Mouse (Mus musculus) heart, embryonic 10.5 days (tissue): ENCODE measurements around the gene Igtp. TPM values are rescaled to one million over a fixed set of nuclear protein-coding genes. Genes with fewer than 3 reads are reported as not detected.

Experiments
- DNase-seq: peaks from one replicate; pipeline ENCODE4 v3.0.0-alpha.2; 2017; ENCODE audit warnings: low spot score
- H3K27ac ChIP-seq: fragments of 300-500 bp; sonication (generic); 2 replicates; pipeline ENCODE4 v1.5.1; 2016; ENCODE audit warnings: mild to moderate bottlenecking
- H3K27me3 ChIP-seq: fragments of 300-500 bp; sonication (generic); 2 replicates; pipeline ENCODE4 v1.6.1; 2016; ENCODE audit warnings: mild to moderate bottlenecking; ENCODE audit not compliant: poor library complexity, insufficient read depth, severe bottlenecking
- H3K36me3 ChIP-seq: fragments of 300-500 bp; sonication (generic); 2 replicates; pipeline ENCODE4 v1.6.1; 2016; ENCODE audit warnings: mild to moderate bottlenecking, moderate library complexity
- H3K4me1 ChIP-seq: fragments of 300-500 bp; sonication (generic); 2 replicates; pipeline ENCODE4 v1.6.1; 2016; ENCODE audit warnings: mild to moderate bottlenecking
- H3K4me3 ChIP-seq: fragments of 300-500 bp; sonication (generic); 2 replicates; pipeline ENCODE4 v1.5.1; 2016; ENCODE audit warnings: mild to moderate bottlenecking, moderate library complexity
- H3K9me3 ChIP-seq: fragments of 300-500 bp; sonication (generic); 2 replicates; pipeline ENCODE4 v1.6.1; 2016; ENCODE audit warnings: mild to moderate bottlenecking, moderate library complexity
- WGBS: fragments of 180-500 bp; shearing (Covaris S2); methylation state at CpG from one replicate; pipeline ENCODE4 v1.1.7; 2016; 5-methylcytosine and 5-hydroxymethylcytosine counted together
- polyA plus RNA-seq: library from polyadenylated mRNA; unstranded; fragments of >200 nt; fragmentation: Nextera tagmentation; extraction: Ambion mirVana; gene quantifications from 2 replicates; pipeline ENCODE4 v1.2.1, GENCODE M21; 2016

The Igtp gene
- polyA plus RNA-seq, 1 experiment from 2014 or later = 3.1 TPM

- Histone ChIP-seq H3K27me3 (no peaks in the 10 kb centered on the region), H3K4me3 (no peak overlapping the region), H3K9me3 (no peaks in the 10 kb centered on the region), H3K4me1 (no peaks in the 10 kb centered on the region), H3K27ac (no peak overlapping the region), H3K36me3 (no peaks in the 10 kb centered on the region)
- peak; percentile 7 for DNase-seq
- WGBS = 48% methylated on average over 4 of the region's 4 CpGs
Observed at GRCm38 (mm10) chr11:58247294-58247693, 47.9 kb downstream of the Igtp start.

- Histone ChIP-seq H3K4me3 (no peak overlapping the region), H3K27me3 (no peaks in the 10 kb centered on the region), H3K4me1 (no peaks in the 10 kb centered on the region), H3K9me3 (no peaks in the 10 kb centered on the region), H3K27ac (no peak overlapping the region), H3K36me3 (no peaks in the 10 kb centered on the region)
- peak; percentile 39 for DNase-seq
- 80% methylated on average over 7 of the region's 7 CpGs for WGBS
Observed at GRCm38 (mm10) chr11:58249203-58249981, 50.0 kb downstream of the Igtp start.

GRCm38 (mm10) chr11:58250550-58250949 lies 51.2 kb downstream of the Igtp start:
- Histone ChIP-seq H3K36me3 (no peaks in the 10 kb centered on the region), H3K27me3 (no peaks in the 10 kb centered on the region), H3K4me1 (no peaks in the 10 kb centered on the region), H3K27ac (no peak overlapping the region), H3K4me3 (no peak overlapping the region), H3K9me3 (no peaks in the 10 kb centered on the region)
- DNase-seq = no peak
- 81% methylated on average over 5 of the region's 5 CpGs for whole genome bisulfite sequencing

- no peaks in the 10 kb centered on the region for H3K27me3 ChIP-seq
- no peak overlapping the region for H3K27ac ChIP-seq
- no peaks in the 10 kb centered on the region for H3K36me3 ChIP-seq
- 90% methylated on average over 3 of the region's 3 CpGs for WGBS
- no peaks in the 10 kb centered on the region for H3K9me3 ChIP-seq
- no peak overlapping the region for H3K4me3 ChIP-seq
- no peaks in the 10 kb centered on the region for H3K4me1 ChIP-seq
- no peak for DNase-seq
Observed at GRCm38 (mm10) chr11:58254411-58254810, 55.1 kb downstream of the Igtp start.

Other genes starting within 250 kb of the Igtp start
- gene Larp1, start 190.5 kb upstream of the Igtp start, polyA plus RNA-seq = 18.3 and 21.8 TPM in 2 replicates
- gene Gm12248, start 106.4 kb upstream of the Igtp start, polyA plus RNA-seq = not detected in 2 replicates
- gene Cnot8, start 95.4 kb upstream of the Igtp start, polyA plus RNA-seq = 80.7 and 84.7 TPM in 2 replicates
- gene Gemin5, start 31.0 kb upstream of the Igtp start, polyA plus RNA-seq = 20.9 and 26.2 TPM in 2 replicates
- gene Mrpl22, start 27.9 kb upstream of the Igtp start, polyA plus RNA-seq = 116 and 137 TPM in 2 replicates
- gene Irgm2, start 62 bp downstream of the Igtp start, polyA plus RNA-seq = 0.90 and 1.1 TPM in 2 replicates
- not detected in 2 replicates for gene 4930438A08Rik, start 75.2 kb downstream of the Igtp start, polyA plus RNA-seq
- gene Zfp692, start 107.5 kb downstream of the Igtp start, polyA plus RNA-seq = 18.5 and 19.2 TPM in 2 replicates
- gene Zfp672, start 130.8 kb downstream of the Igtp start, polyA plus RNA-seq = 30.4 and 31.6 TPM in 2 replicates
- gene Sh3bp5l, start 131.2 kb downstream of the Igtp start, polyA plus RNA-seq = 30.0 and 30.8 TPM in 2 replicates
- not detected in 2 replicates for gene Lypd8, start 179.5 kb downstream of the Igtp start, polyA plus RNA-seq
- not detected in 2 replicates for gene 1810065E05Rik, start 221.6 kb downstream of the Igtp start, polyA plus RNA-seq
- not detected in 2 replicates for gene Gm12253, start 233.0 kb downstream of the Igtp start, polyA plus RNA-seq